Mouse (Mus musculus): ENCODE measurements around the gene Gm9999. TPM values are rescaled to one million over a fixed set of nuclear protein-coding genes. Genes with fewer than 3 reads are reported as not detected.
A peak's percentile ranks its signal among the peaks of the same experiment; 100 is the strongest.
"Not testable (repeated sequence)": the region's sequence is repeated elsewhere in the genome, so short reads cannot be mapped to it uniquely, and the experiment has no call there.

The Gm9999 gene
- polyA plus RNA-seq, 1 experiment from 2014 or later, result not detected

- no peak for ATAC-seq (ENCODE audit: low FRiP score)
Measured at GRCm38 (mm10) chr7:47020956-47021355, 37.6 kb downstream of the Gm9999 start.

GRCm38 (mm10) chr7:47022482-47022881 is 39.1 kb downstream of the Gm9999 start:
- no peak for ATAC-seq (ENCODE audit: low FRiP score)
- Histone ChIP-seq H3K9me3 (no peaks in the 10 kb centered on the region), H3K4me3 (no peak overlapping the region), H3K4me1 (replicated peaks) (no peaks in the 10 kb centered on the region), H3K4me2 (no peak overlapping the region), H3K27me3 (0 out of 2 replicates have a peak, but pooled peaks cover 8% of the 10 kb centered on the region), H3K36me3 (no peaks in the 10 kb centered on the region), H3K9ac (no peak overlapping the region), H3K27ac (no peak overlapping the region)
- 68% methylated on average over 7 of the region's 8 CpGs for WGBS

More at GRCm38 (mm10) chr7:47020956-47021355, 37.6 kb downstream of the Gm9999 start:
- no peak overlapping the region for H3K9ac ChIP-seq
- no peaks in the 10 kb centered on the region for H3K4me1 ChIP-seq (replicated peaks)
- no peaks in the 10 kb centered on the region for H3K9me3 ChIP-seq
- no peak overlapping the region for H3K27ac ChIP-seq
- no peak overlapping the region for H3K4me3 ChIP-seq
- no peak overlapping the region for H3K4me2 ChIP-seq
- no peaks in the 10 kb centered on the region for H3K36me3 ChIP-seq
- 0 out of 2 replicates have a peak, but pooled peaks cover 8% of the 10 kb centered on the region for H3K27me3 ChIP-seq
- 12% methylated on average over 8 of the region's 8 CpGs for WGBS

- Histone ChIP-seq H3K27ac (no peak overlapping the region), H3K4me1 (replicated peaks) (no peaks in the 10 kb centered on the region), H3K9ac (no peak overlapping the region), H3K9me3 (no peaks in the 10 kb centered on the region), H3K27me3 (0 out of 2 replicates have a peak, but pooled peaks cover 8% of the 10 kb centered on the region), H3K4me3 (no peak overlapping the region), H3K4me2 (no peak overlapping the region), H3K36me3 (no peaks in the 10 kb centered on the region)
- WGBS, result 15% methylated on average over 6 of the region's 6 CpGs
- 0 out of 2 replicates have a peak, but pooled peaks have one; percentile 41 for ATAC-seq (ENCODE audit: low FRiP score)
Measured at GRCm38 (mm10) chr7:47023530-47023929, 40.1 kb downstream of the Gm9999 start.

GRCm38 (mm10) chr7:47024454-47024853 is 41.1 kb downstream of the Gm9999 start:
- no peak overlapping the region for H3K27ac ChIP-seq
- WGBS, result 91% methylated on average over 7 of the region's 7 CpGs
- no peaks in the 10 kb centered on the region for H3K36me3 ChIP-seq
- no peak overlapping the region for H3K9ac ChIP-seq
- no peaks in the 10 kb centered on the region for H3K9me3 ChIP-seq
- H3K4me2 ChIP-seq, result no peak overlapping the region
- no peaks in the 10 kb centered on the region for H3K4me1 ChIP-seq (replicated peaks)
- ATAC-seq (ENCODE audit: low FRiP score), result no peak
- H3K27me3 ChIP-seq, result 0 out of 2 replicates have a peak, but pooled peaks cover 8% of the 10 kb centered on the region
- no peak overlapping the region for H3K4me3 ChIP-seq

GRCm38 (mm10) chr7:47025429-47025828 is 42.0 kb downstream of the Gm9999 start:
- Histone ChIP-seq H3K27me3 (0 out of 2 replicates have a peak, but pooled peaks cover 6% of the 10 kb centered on the region), H3K4me2 (no peak overlapping the region), H3K36me3 (no peaks in the 10 kb centered on the region), H3K9ac (no peak overlapping the region), H3K4me1 (replicated peaks) (no peaks in the 10 kb centered on the region), H3K9me3 (no peaks in the 10 kb centered on the region), H3K27ac (no peak overlapping the region), H3K4me3 (no peak overlapping the region)
- no peak for ATAC-seq (ENCODE audit: low FRiP score)
- WGBS, result 71% methylated on average over 9 of the region's 9 CpGs

GRCm38 (mm10) chr7:47026899-47027298 is 43.5 kb downstream of the Gm9999 start:
- H3K9ac ChIP-seq; H3K4me1 ChIP-seq (replicated peaks); H3K9me3 ChIP-seq; H3K4me3 ChIP-seq; H3K27ac ChIP-seq; H3K4me2 ChIP-seq; H3K36me3 ChIP-seq; ATAC-seq (ENCODE audit: low FRiP score); H3K27me3 ChIP-seq: not testable (repeated sequence)
- WGBS, result 90% methylated on average over 3 of the region's 3 CpGs

- ATAC-seq (ENCODE audit: low FRiP score), result no peak
- Histone ChIP-seq H3K27me3 (0 out of 2 replicates have a peak, but pooled peaks cover 3% of the 10 kb centered on the region), H3K4me3 (no peak overlapping the region), H3K36me3 (no peaks in the 10 kb centered on the region), H3K4me1 (replicated peaks) (no peaks in the 10 kb centered on the region), H3K9me3 (no peaks in the 10 kb centered on the region), H3K9ac (no peak overlapping the region), H3K27ac (no peak overlapping the region), H3K4me2 (no peak overlapping the region)
- WGBS, result 100% methylated on average over 1 of the region's 1 CpGs
Measured at GRCm38 (mm10) chr7:47027520-47027919, 44.1 kb downstream of the Gm9999 start.

GRCm38 (mm10) chr7:47030517-47031193 is 47.3 kb downstream of the Gm9999 start:
- no peaks in the 10 kb centered on the region for H3K4me1 ChIP-seq (replicated peaks)
- H3K9ac ChIP-seq, result no peak overlapping the region
- no peaks in the 10 kb centered on the region for H3K9me3 ChIP-seq
- no peak overlapping the region for H3K27ac ChIP-seq
- no peaks in the 10 kb centered on the region for H3K36me3 ChIP-seq
- ATAC-seq (ENCODE audit: low FRiP score), result no peak
- WGBS, result 82% methylated on average over 9 of the region's 9 CpGs
- no peak overlapping the region for H3K4me3 ChIP-seq
- H3K27me3 ChIP-seq, result no peaks in the 10 kb centered on the region
- H3K4me2 ChIP-seq, result no peak overlapping the region

- H3K9me3 ChIP-seq, result no peaks in the 10 kb centered on the region
- no peaks in the 10 kb centered on the region for H3K27me3 ChIP-seq
- ATAC-seq (ENCODE audit: low FRiP score), result no peak
- no peak overlapping the region for H3K4me3 ChIP-seq
- no peak overlapping the region for H3K4me2 ChIP-seq
- H3K9ac ChIP-seq, result no peak overlapping the region
- H3K4me1 ChIP-seq (replicated peaks), result no peaks in the 10 kb centered on the region
- no peak overlapping the region for H3K27ac ChIP-seq
- no peaks in the 10 kb centered on the region for H3K36me3 ChIP-seq
- WGBS, result 85% methylated on average over 4 of the region's 4 CpGs
Measured at GRCm38 (mm10) chr7:47031371-47031770, 48.0 kb downstream of the Gm9999 start.

- H3K4me3 ChIP-seq, result no peak overlapping the region
- H3K9me3 ChIP-seq, result no peaks in the 10 kb centered on the region
- no peaks in the 10 kb centered on the region for H3K4me1 ChIP-seq (replicated peaks)
- H3K27me3 ChIP-seq, result no peaks in the 10 kb centered on the region
- no peak overlapping the region for H3K27ac ChIP-seq
- ATAC-seq (ENCODE audit: low FRiP score), result no peak
- no peak overlapping the region for H3K4me2 ChIP-seq
- WGBS, result 89% methylated on average over 4 of the region's 4 CpGs
- H3K9ac ChIP-seq, result no peak overlapping the region
- H3K36me3 ChIP-seq, result no peaks in the 10 kb centered on the region
Measured at GRCm38 (mm10) chr7:47034785-47035384, 51.5 kb downstream of the Gm9999 start.

- no peak overlapping the region for H3K9ac ChIP-seq
- H3K36me3 ChIP-seq, result no peaks in the 10 kb centered on the region
- H3K4me3 ChIP-seq, result no peak overlapping the region
- no peak for ATAC-seq (ENCODE audit: low FRiP score)
- no peaks in the 10 kb centered on the region for H3K9me3 ChIP-seq
- H3K4me1 ChIP-seq (replicated peaks), result no peaks in the 10 kb centered on the region
- 82% methylated on average over 8 of the region's 8 CpGs for WGBS
- H3K4me2 ChIP-seq, result no peak overlapping the region
- H3K27me3 ChIP-seq, result no peaks in the 10 kb centered on the region
- H3K27ac ChIP-seq, result no peak overlapping the region
Measured at GRCm38 (mm10) chr7:47035426-47035825, 52.0 kb downstream of the Gm9999 start.
